Mouse (Mus musculus): ENCODE results near the gene Lamtor3. TPM values are rescaled to one million over a fixed set of nuclear protein-coding genes. Genes with fewer than 3 reads are reported as not detected.

The Lamtor3 gene
- polyA plus RNA-seq, 1 experiment from 2014 or later: 132 TPM

DNA sequence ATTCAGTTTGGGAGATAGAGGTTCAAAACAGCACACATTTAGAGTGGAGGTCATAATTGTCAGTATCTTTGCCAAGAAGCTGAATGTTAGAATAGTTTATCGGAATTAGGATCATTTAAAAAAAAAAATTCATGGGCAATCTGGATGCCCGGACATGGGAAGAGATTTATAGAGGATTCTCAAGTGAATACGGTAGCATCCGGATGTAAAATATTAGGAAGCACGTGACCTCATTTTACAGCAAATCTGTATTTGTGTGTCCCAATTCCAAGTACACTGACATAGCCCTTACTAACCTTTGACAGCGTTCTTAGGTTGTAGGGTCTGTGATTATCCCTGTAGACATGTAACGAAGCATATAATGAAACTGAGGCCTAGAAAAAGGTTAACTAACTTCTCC, 1.1 kb downstream of the Lamtor3 start:
- H3K27me3 ChIP-seq (ENCODE audit: control insufficient read depth, insufficient read depth, low read depth, low read length): no peaks in the 10 kb centered on the region
- H3K36me3 ChIP-seq (ENCODE audit: control insufficient read depth, insufficient read depth, low read length): peaks cover 5% of the 10 kb centered on the region; the same call in 1 of the 2 replicates
- H3K4me2 ChIP-seq (ENCODE audit: low read length): peak overlapping the region; percentile 92
- WGBS: 95% methylated on average over 7 of the region's 7 CpGs
- H3K4me1 ChIP-seq (ENCODE audit: control insufficient read depth, insufficient read depth, low read length): peaks cover 24% of the 10 kb centered on the region
- H3K9me3 ChIP-seq (replicated peaks; ENCODE audit: control insufficient read depth, low read length, poor library complexity, severe bottlenecking): no peaks in the 10 kb centered on the region
- H3K9ac ChIP-seq (ENCODE audit: low read depth, low read length): peak overlapping the region; percentile 86
- peak overlapping the region; percentile 91 for H3K4me3 ChIP-seq (ENCODE audit: low read depth, low read length)
- no peak for ATAC-seq
- H3K27ac ChIP-seq (ENCODE audit: low read length): no peak overlapping the region

DNA sequence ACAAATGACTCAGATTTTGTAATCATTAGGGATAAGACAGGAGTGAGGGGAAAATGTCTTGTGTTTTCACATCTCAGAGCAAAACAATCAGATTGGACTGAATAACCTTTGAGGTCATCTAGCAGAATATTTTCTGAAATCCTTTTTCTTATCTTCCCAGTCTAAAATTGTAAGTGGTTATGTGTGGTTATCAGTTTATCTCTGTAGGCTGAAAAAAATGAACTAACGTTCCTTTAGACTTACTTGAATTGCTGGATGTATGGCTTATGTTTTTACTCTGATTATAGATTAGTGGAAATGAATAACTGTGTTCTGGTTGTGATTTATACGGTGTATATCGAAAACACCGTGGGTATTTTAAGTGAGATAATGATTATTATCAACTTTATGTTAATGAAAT, 2.3 kb downstream of the Lamtor3 start:
- Histone ChIP-seq H3K9me3 (replicated peaks; ENCODE audit: control insufficient read depth, low read length, poor library complexity, severe bottlenecking) (no peaks in the 10 kb centered on the region), H3K27me3 (ENCODE audit: control insufficient read depth, insufficient read depth, low read depth, low read length) (no peaks in the 10 kb centered on the region), H3K4me2 (ENCODE audit: low read length) (no peak overlapping the region), H3K27ac (ENCODE audit: low read length) (no peak overlapping the region), H3K36me3 (ENCODE audit: control insufficient read depth, insufficient read depth, low read length) (peaks cover 7% of the 10 kb centered on the region; the same call in 1 of the 2 replicates), H3K4me3 (ENCODE audit: low read depth, low read length) (no peak overlapping the region), H3K4me1 (ENCODE audit: control insufficient read depth, insufficient read depth, low read length) (peaks cover 24% of the 10 kb centered on the region), H3K9ac (ENCODE audit: low read depth, low read length) (no peak overlapping the region)
- ATAC-seq: no peak
- 93% methylated on average over 4 of the region's 4 CpGs for WGBS

DNA sequence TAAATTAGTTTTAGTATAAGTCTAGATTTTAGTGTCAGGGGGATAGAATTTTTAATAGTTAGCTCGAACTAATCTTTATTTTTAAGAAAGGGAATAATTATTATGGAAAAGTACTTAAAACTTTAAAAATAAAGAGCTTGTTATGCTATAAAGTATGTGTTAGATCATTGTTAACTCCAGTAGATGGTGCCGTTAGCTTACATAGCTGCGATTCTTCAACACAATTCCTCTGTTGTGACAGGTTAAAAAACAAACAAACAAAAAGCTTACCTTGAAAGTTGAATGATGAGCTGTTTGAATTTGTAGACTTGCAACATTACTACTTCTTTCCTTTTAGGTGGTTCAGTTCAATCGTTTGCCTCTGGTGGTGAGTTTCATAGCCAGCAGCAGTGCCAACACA, 8.7 kb downstream of the Lamtor3 start:
- WGBS: 91% methylated on average over 4 of the region's 4 CpGs
- H3K4me1 ChIP-seq (ENCODE audit: control insufficient read depth, insufficient read depth, low read length): no peaks in the 10 kb centered on the region
- H3K4me2 ChIP-seq (ENCODE audit: low read length): no peak overlapping the region
- no peak overlapping the region for H3K4me3 ChIP-seq (ENCODE audit: low read depth, low read length)
- H3K9ac ChIP-seq (ENCODE audit: low read depth, low read length): no peak overlapping the region
- H3K27me3 ChIP-seq (ENCODE audit: control insufficient read depth, insufficient read depth, low read depth, low read length): no peaks in the 10 kb centered on the region
- H3K9me3 ChIP-seq (replicated peaks; ENCODE audit: control insufficient read depth, low read length, poor library complexity, severe bottlenecking): no peaks in the 10 kb centered on the region
- ATAC-seq: no peak
- peaks cover 20% of the 10 kb centered on the region for H3K36me3 ChIP-seq (ENCODE audit: control insufficient read depth, insufficient read depth, low read length)
- H3K27ac ChIP-seq (ENCODE audit: low read length): no peak overlapping the region

DNA sequence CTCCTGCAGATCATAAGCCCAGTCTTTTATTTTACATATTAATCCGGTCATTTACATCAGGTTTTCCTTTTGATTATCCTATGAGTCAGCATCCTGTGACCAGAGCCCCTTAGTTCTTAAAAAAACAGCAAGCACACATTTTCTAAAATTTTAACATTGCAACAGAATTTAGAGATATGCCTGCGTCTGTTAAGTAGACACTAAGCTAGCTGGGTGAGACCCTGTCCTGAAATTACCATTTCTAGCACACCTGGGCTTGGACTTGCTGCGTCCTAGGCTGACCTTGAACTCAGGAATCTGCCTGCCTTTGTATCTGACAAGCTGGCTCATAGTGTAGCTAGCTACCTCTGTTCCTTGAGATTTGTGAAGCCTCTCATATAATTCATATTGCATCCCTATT, 11.6 kb downstream of the Lamtor3 start:
- Histone ChIP-seq H3K9me3 (replicated peaks; ENCODE audit: control insufficient read depth, low read length, poor library complexity, severe bottlenecking) (no peaks in the 10 kb centered on the region), H3K36me3 (ENCODE audit: control insufficient read depth, insufficient read depth, low read length) (peaks cover 20% of the 10 kb centered on the region), H3K27me3 (ENCODE audit: control insufficient read depth, insufficient read depth, low read depth, low read length) (no peaks in the 10 kb centered on the region), H3K9ac (ENCODE audit: low read depth, low read length) (no peak overlapping the region), H3K4me1 (ENCODE audit: control insufficient read depth, insufficient read depth, low read length) (no peaks in the 10 kb centered on the region), H3K4me3 (ENCODE audit: low read depth, low read length) (no peak overlapping the region), H3K4me2 (ENCODE audit: low read length) (no peak overlapping the region), H3K27ac (ENCODE audit: low read length) (no peak overlapping the region)
- no peak for ATAC-seq
- WGBS: 91% methylated on average over 3 of the region's 3 CpGs

DNA sequence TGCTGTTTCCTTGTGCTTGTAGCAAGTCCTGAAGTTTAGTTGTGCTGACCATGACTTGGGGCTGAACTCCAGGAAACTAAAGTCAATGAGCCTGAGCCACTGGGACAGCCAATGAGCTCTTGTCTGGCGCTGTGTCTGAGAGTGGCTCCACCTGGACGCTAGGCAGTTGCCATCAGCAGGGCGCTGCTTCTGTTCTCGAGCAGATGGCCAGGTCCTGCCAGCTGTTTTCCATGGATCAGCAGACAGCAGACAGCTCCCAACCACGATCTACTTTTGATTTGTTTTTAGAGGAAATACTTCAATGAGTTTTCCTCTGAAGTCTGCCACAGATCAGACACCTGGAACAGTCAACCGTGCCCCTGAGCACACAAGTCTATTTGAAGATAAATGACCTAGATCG, 14.4 kb downstream of the Lamtor3 start:
- Histone ChIP-seq H3K27me3 (ENCODE audit: control insufficient read depth, insufficient read depth, low read depth, low read length) (no peaks in the 10 kb centered on the region), H3K4me1 (ENCODE audit: control insufficient read depth, insufficient read depth, low read length) (0 out of 2 replicates have a peak, but pooled peaks cover 4% of the 10 kb centered on the region), H3K4me3 (ENCODE audit: low read depth, low read length) (no peak overlapping the region), H3K36me3 (ENCODE audit: control insufficient read depth, insufficient read depth, low read length) (peaks cover 10% of the 10 kb centered on the region), H3K9ac (ENCODE audit: low read depth, low read length) (no peak overlapping the region), H3K27ac (ENCODE audit: low read length) (no peak overlapping the region), H3K9me3 (replicated peaks; ENCODE audit: control insufficient read depth, low read length, poor library complexity, severe bottlenecking) (no peaks in the 10 kb centered on the region), H3K4me2 (ENCODE audit: low read length) (no peak overlapping the region)
- ATAC-seq: no peak
- 79% methylated on average over 7 of the region's 7 CpGs for WGBS

DNA sequence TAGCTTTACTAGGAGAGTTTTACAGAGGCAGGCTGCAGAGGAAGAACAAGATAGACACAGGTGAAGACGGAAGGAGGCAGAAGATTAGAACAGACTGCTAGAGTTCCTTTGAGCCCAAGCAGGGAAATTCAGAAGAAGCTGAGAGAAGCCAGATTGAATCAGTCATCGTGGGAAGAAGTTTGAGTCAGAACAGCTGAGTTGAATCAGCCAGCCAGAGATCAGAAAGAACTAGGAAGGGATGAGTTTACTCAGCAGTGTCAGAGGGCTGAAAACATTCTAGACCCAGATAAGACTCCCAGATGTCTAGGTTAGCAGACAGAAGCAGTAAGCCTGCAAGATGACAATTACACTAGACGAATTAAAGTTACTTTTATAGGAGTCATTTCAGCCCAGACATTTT, 15.7 kb downstream of the Lamtor3 start:
- 83% methylated on average over 3 of the region's 3 CpGs for WGBS
- H3K27me3 ChIP-seq (ENCODE audit: control insufficient read depth, insufficient read depth, low read depth, low read length): no peaks in the 10 kb centered on the region
- H3K4me3 ChIP-seq (ENCODE audit: low read depth, low read length): no peak overlapping the region
- ATAC-seq: no peak
- no peak overlapping the region for H3K27ac ChIP-seq (ENCODE audit: low read length)
- H3K4me1 ChIP-seq (ENCODE audit: control insufficient read depth, insufficient read depth, low read length): 0 out of 2 replicates have a peak, but pooled peaks cover 4% of the 10 kb centered on the region
- H3K36me3 ChIP-seq (ENCODE audit: control insufficient read depth, insufficient read depth, low read length): peaks cover 7% of the 10 kb centered on the region
- no peak overlapping the region for H3K9ac ChIP-seq (ENCODE audit: low read depth, low read length)
- no peaks in the 10 kb centered on the region for H3K9me3 ChIP-seq (replicated peaks; ENCODE audit: control insufficient read depth, low read length, poor library complexity, severe bottlenecking)
- no peak overlapping the region for H3K4me2 ChIP-seq (ENCODE audit: low read length)

DNA sequence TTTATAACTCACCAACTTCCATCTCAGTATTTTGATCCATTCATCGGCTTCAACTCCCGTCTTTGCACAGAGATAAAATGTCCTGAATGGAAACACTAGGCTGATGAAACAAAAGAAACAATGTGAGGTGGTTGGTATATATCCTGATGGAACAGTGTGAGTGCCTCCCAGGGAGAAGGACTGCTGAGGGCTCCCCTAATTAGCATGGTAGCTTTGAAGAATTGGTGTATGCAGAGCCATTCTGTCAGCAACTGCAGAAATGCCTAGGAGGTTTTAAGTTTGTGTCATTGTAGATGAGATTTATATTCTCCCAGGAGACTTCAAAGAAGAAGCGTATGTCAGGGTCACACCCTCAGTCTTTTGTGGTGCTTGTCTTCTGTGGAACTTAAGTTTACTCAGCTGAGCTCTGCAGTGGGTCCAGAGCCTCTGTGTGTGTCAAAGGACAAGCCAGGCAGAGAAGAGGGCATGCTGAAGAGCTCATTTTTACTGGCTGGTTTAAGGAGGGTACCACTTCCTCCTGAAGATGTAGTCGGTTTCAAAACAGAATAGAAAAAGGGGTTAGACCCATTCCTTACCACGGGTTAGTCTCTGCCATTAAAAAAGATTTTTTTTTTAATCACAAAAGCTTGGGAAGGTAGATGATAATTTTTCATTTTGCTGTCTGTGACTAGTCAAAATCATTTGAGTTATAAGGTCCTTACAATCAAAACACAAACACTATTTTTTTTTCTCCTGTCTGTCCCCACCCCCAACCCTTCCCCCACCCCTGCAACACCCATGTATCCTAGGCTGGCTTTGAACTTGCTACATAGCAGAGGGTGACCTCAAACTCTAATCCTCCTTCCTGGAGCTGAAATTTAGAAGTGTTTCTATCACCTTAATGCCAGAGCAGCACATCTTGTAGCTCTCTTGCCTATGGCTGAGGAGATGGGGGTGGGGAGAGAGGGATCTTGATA, 17.5 kb downstream of the Lamtor3 start:
- Histone ChIP-seq H3K9ac (ENCODE audit: low read depth, low read length) (no peak overlapping the region), H3K9me3 (replicated peaks; ENCODE audit: control insufficient read depth, low read length, poor library complexity, severe bottlenecking) (no peaks in the 10 kb centered on the region), H3K27me3 (ENCODE audit: control insufficient read depth, insufficient read depth, low read depth, low read length) (no peaks in the 10 kb centered on the region), H3K4me3 (ENCODE audit: low read depth, low read length) (no peak overlapping the region), H3K4me1 (ENCODE audit: control insufficient read depth, insufficient read depth, low read length) (0 out of 2 replicates have a peak, but pooled peaks cover 4% of the 10 kb centered on the region), H3K4me2 (ENCODE audit: low read length) (no peak overlapping the region), H3K27ac (ENCODE audit: low read length) (no peak overlapping the region), H3K36me3 (ENCODE audit: control insufficient read depth, insufficient read depth, low read length) (peaks cover 3% of the 10 kb centered on the region; the same call in 1 of the 2 replicates)
- no peak for ATAC-seq
- WGBS: 26% methylated on average over 5 of the region's 5 CpGs

DNA sequence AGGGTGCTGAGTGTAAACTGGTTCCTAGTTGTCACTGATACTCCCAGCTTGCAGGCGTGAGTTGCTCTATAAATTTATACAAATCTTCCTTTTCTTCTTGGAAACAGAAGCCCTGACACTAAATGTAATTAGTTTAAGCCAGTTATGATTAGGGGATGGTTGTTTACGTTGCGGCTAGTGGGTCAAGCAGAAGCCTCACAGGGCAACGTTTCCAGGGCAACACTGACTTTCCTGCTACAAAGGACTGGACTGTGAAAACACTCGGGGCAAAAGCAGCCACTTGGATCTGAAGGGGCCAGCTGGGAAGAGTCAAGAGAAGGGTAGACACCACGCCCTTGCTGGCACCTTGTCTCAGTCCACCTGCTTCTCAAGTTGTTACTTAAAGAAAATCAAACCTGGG, 18.2 kb downstream of the Lamtor3 start:
- H3K4me1 ChIP-seq (ENCODE audit: control insufficient read depth, insufficient read depth, low read length): 0 out of 2 replicates have a peak, but pooled peaks cover 4% of the 10 kb centered on the region
- H3K4me3 ChIP-seq (ENCODE audit: low read depth, low read length): no peak overlapping the region
- no peaks in the 10 kb centered on the region for H3K27me3 ChIP-seq (ENCODE audit: control insufficient read depth, insufficient read depth, low read depth, low read length)
- H3K36me3 ChIP-seq (ENCODE audit: control insufficient read depth, insufficient read depth, low read length): peaks cover 3% of the 10 kb centered on the region; the same call in 1 of the 2 replicates
- no peaks in the 10 kb centered on the region for H3K9me3 ChIP-seq (replicated peaks; ENCODE audit: control insufficient read depth, low read length, poor library complexity, severe bottlenecking)
- no peak for ATAC-seq
- H3K27ac ChIP-seq (ENCODE audit: low read length): no peak overlapping the region
- H3K9ac ChIP-seq (ENCODE audit: low read depth, low read length): no peak overlapping the region
- H3K4me2 ChIP-seq (ENCODE audit: low read length): no peak overlapping the region
- 28% methylated on average over 6 of the region's 6 CpGs for WGBS

DNA sequence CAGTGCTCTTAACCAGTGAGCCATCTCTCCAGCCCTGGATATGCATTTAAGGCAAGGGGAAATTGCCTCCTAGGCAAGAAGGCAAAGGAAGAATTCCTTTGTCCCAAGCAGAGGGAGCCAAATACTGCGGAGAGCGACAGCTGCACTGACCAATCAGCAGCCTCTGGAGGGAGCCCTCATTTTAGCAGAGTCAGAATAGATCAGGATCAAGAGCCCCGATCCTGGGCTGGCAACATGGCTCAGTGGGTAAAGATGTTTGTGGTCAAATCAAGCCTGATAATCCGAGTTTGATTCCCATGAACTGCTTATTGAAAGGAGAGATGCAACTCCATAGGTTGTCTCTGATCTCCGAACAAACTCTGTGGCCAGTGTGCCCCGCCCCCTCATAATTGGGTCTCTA, 20.3 kb downstream of the Lamtor3 start:
- Histone ChIP-seq H3K4me1 (ENCODE audit: control insufficient read depth, insufficient read depth, low read length) (0 out of 2 replicates have a peak, but pooled peaks cover 4% of the 10 kb centered on the region), H3K27ac (ENCODE audit: low read length) (no peak overlapping the region), H3K9me3 (replicated peaks; ENCODE audit: control insufficient read depth, low read length, poor library complexity, severe bottlenecking) (no peaks in the 10 kb centered on the region), H3K9ac (ENCODE audit: low read depth, low read length) (no peak overlapping the region), H3K27me3 (ENCODE audit: control insufficient read depth, insufficient read depth, low read depth, low read length) (no peaks in the 10 kb centered on the region), H3K36me3 (ENCODE audit: control insufficient read depth, insufficient read depth, low read length) (no peaks in the 10 kb centered on the region), H3K4me3 (ENCODE audit: low read depth, low read length) (no peak overlapping the region), H3K4me2 (ENCODE audit: low read length) (no peak overlapping the region)
- WGBS: 44% methylated on average over 6 of the region's 6 CpGs
- ATAC-seq: peak; percentile 70; the same call in 1 of the 2 replicates
